Mouse (Mus musculus): ENCODE data around the gene Tcp11l1. TPM values are rescaled to one million over a fixed set of nuclear protein-coding genes. Genes with fewer than 3 reads are reported as not detected.

Tcp11l1 gene
- total RNA-seq, 2 experiments from 2014 or later: 5.7 to 7.2 TPM

Other genes with a start within 250 kb of the Tcp11l1 start
- gene Hipk3, start 217.7 kb downstream of the Tcp11l1 start, total RNA-seq (2021): 100 to 1,000 TPM; 147 to 152 TPM
- gene Cstf3, start 121.6 kb downstream of the Tcp11l1 start, total RNA-seq (2021): 10 to 100 TPM; 12.4 to 17.0 TPM
- gene Pin1rt1, start 4.2 kb upstream of the Tcp11l1 start, total RNA-seq (2021): not detected
- gene Depdc7, start 30.7 kb upstream of the Tcp11l1 start, total RNA-seq (2021): 1 to 10 TPM; 2.3 to 3.0 TPM
- gene Qser1, start 104.6 kb upstream of the Tcp11l1 start, total RNA-seq (2021): 10 to 100 TPM; 27.6 to 29.3 TPM
- gene Prrg4, start 137.7 kb upstream of the Tcp11l1 start, total RNA-seq (2021): 1 to 10 TPM in 1 of 2 experiments, under 1 TPM in 1; 0.77 to 1.1 TPM
- gene Ccdc73, start 155.6 kb upstream of the Tcp11l1 start, total RNA-seq (2021): 1 to 10 TPM; 3.0 to 4.1 TPM